Mouse (Mus musculus): ENCODE measurements around the gene Hsd17b2.

DNA sequence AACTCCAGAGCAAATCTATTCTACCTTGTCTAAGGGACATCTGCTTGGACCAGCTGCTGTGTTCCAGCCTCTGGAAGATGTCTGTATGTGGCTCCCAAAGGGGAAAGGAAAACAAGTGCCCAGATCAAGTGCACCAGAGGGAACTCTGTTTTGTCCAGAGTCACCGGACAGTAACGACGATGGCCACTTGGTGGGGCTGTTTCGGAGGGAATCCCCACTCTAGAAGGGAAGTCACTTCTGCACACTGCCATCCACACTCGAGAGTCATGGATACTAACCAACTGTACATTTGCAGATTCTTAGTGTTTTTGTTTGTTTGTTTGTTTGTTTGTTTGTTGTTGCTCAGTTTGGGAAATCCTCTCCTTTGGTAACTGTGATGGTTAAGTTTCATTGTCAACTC, 4.5 kb upstream of the Hsd17b2 start:
- TF ChIP-seq POLR2A (IDR thresholded peaks at IDR 0.05; ENCODE audit: borderline replicate concordance, extremely low read depth, low read depth, low read length) (no peak), CTCF (IDR thresholded peaks at IDR 0.05; ENCODE audit: insufficient read depth, low read length) (peak; percentile 67)
